18 mouse cellular contexts compared by ENCODE assay signal in genomic region chr3:68690344-68690743, GRCm38 (mm10). TPM values are rescaled to one million over a fixed set of nuclear protein-coding genes. Genes with fewer than 3 reads are reported as not detected.
DNase-seq lines count a peak whose midpoint lies in the region; ATAC-seq and TF ChIP-seq lines count a peak whose summit lies in the region.
"Had no signal": no experiment of that assay in that cellular context is flagged by ENCODE, and none has a peak within 500 bp of the region (broad histone marks: within the 10 kb centered on the region; RNA-seq: fewer than 3 reads in every experiment).

TSS of gene Il12a (plus strand) at chr3:68690644.

- peaks cover 9 to 11% of the 10 kb centered on the region in 2 experiments for H3K4me1 ChIP-seq in heart, embryonic 14.5 days (ENCODE audit: control insufficient read depth in 2 of 2, insufficient read depth in 2 of 2, low read length in 2 of 2)
- no peaks in the 10 kb centered on the region for H3K4me1 ChIP-seq in testis, adult 2 months (ENCODE audit: control insufficient read depth, insufficient read depth, low read length)
- H3K4me1 ChIP-seq in liver, embryonic 14.5 days (replicated peaks; ENCODE audit: control insufficient read depth in 2 of 2, insufficient read depth in 2 of 2, low read length in 1 of 2), result peaks cover 0 to 4% of the 10 kb centered on the region in 2 experiments; a peak in 1 of 4 replicates
- H3K4me1 ChIP-seq: midbrain, embryonic 12.5 days had no signal

- no peak for TF ChIP-seq CTCF in testis, adult 2 months (IDR thresholded peaks at IDR 0.05; ENCODE audit: control insufficient read depth, insufficient read depth, insufficient replicate concordance, low read depth, low read length)
- no peak for TF ChIP-seq CTCF in liver, embryonic 14.5 days (IDR thresholded peaks at IDR 0.05; ENCODE audit: low read depth)

- no peak for TF ChIP-seq POLR2A in testis, adult 2 months (IDR thresholded peaks at IDR 0.05; ENCODE audit: control insufficient read depth, low read depth, low read length)

- 86% methylated on average over 4 of the region's 4 CpGs for WGBS in heart, embryonic 14.5 days
- WGBS in liver, embryonic 14.5 days (ENCODE audit: insufficient replicate concordance), result 53% methylated on average over 4 of the region's 4 CpGs

- DNase-seq in heart, postnatal 25 days (ENCODE audit: low spot score), result no peak
- no peak for DNase-seq in testis, postnatal 10 days (ENCODE audit: low spot score)
- no peak for DNase-seq in liver, embryonic 14.5 days (ENCODE audit: low read depth in 3 of 3, low spot score in 3 of 3)
- DNase-seq in layer of hippocampus, adult 9-11 months, result no peak
- DNase-seq: adrenal gland, adult 8-10 months; cerebellum, adult 8-10 months; embryo, embryonic 11 days; kidney, adult 9 months; kidney, postnatal 4 days had no signal

- H3K9me3 ChIP-seq in heart, embryonic 14.5 days (ENCODE audit: control insufficient read depth, low read length), result no peaks in the 10 kb centered on the region
- H3K9me3 ChIP-seq in liver, embryonic 14.5 days (ENCODE audit: control insufficient read depth, low read length), result no peaks in the 10 kb centered on the region
- H3K9me3 ChIP-seq: forebrain, embryonic 13.5 days; hindbrain, embryonic 10.5 days; limb, embryonic 12.5 days; midbrain, embryonic 12.5 days; neural tube, embryonic 15.5 days had no signal

- H3K9ac ChIP-seq in heart, embryonic 14.5 days (ENCODE audit: low read length), result peak within 1 kb of the TSS; percentile 40; the same call in 1 of the 2 replicates
- no peak within 1 kb of the TSS for H3K9ac ChIP-seq in liver, embryonic 14.5 days (replicated peaks)
- H3K9ac ChIP-seq: forebrain, embryonic 13.5 days; limb, embryonic 12.5 days; midbrain, embryonic 12.5 days; neural tube, embryonic 15.5 days had no signal

- H3K27ac ChIP-seq in heart, embryonic 14.5 days (replicated peaks in 1 of 2; ENCODE audit: control insufficient read depth in 1 of 2, insufficient read depth in 1 of 2, low read depth in 2 of 2, low read length in 2 of 2), result no peak within 1 kb of the TSS
- no peak within 1 kb of the TSS for H3K27ac ChIP-seq in testis, adult 2 months (ENCODE audit: control insufficient read depth, insufficient read depth, low read depth, low read length)
- no peak within 1 kb of the TSS for H3K27ac ChIP-seq in liver, embryonic 14.5 days
- H3K27ac ChIP-seq: forebrain, embryonic 13.5 days; hindbrain, embryonic 10.5 days; limb, embryonic 12.5 days; midbrain, embryonic 12.5 days; neural tube, embryonic 15.5 days had no signal

- intact Hi-C loops in heart, postnatal 25 days (cut with DNase I), result loop anchor here (10.0 kb wide), 1 partner anchor 46 kb away; no protein-coding TSS in a partner anchor

- no peaks in the 10 kb centered on the region; the same call in 1 of the 2 replicates for H3K27me3 ChIP-seq in heart, embryonic 14.5 days (ENCODE audit: control insufficient read depth, insufficient read depth, low read length)
- no peaks in the 10 kb centered on the region for H3K27me3 ChIP-seq in testis, adult 2 months (ENCODE audit: control insufficient read depth, insufficient read depth, low read length)
- H3K27me3 ChIP-seq in liver, embryonic 14.5 days (ENCODE audit: control insufficient read depth, insufficient read depth, low read length), result no peaks in the 10 kb centered on the region
- H3K27me3 ChIP-seq: forebrain, embryonic 13.5 days; midbrain, embryonic 12.5 days; neural tube, embryonic 15.5 days had no signal

- no peaks in the 10 kb centered on the region for H3K36me3 ChIP-seq in heart, embryonic 14.5 days (ENCODE audit: control insufficient read depth, insufficient read depth, low read length)
- H3K36me3 ChIP-seq in testis, adult 2 months (ENCODE audit: control insufficient read depth, insufficient read depth, low read length), result no peaks in the 10 kb centered on the region
- H3K36me3 ChIP-seq in liver, embryonic 14.5 days (replicated peaks; ENCODE audit: control insufficient read depth, insufficient read depth, low read depth), result no peaks in the 10 kb centered on the region
- H3K36me3 ChIP-seq: G1E; hindbrain, embryonic 10.5 days; limb, embryonic 12.5 days; midbrain, embryonic 12.5 days; neural tube, embryonic 15.5 days had no signal

- no peak for TF ChIP-seq EP300 in liver, embryonic 14.5 days (IDR thresholded peaks at IDR 0.05; ENCODE audit: low read depth)

- no peak for ATAC-seq in heart, embryonic 14.5 days (ENCODE audit: insufficient number of reproducible peaks, insufficient read depth, low FRiP score, low read depth)
- ATAC-seq in liver, embryonic 14.5 days (ENCODE audit: insufficient read depth), result no peak
- ATAC-seq in erythroid progenitor cell, adult 5-6 weeks (replicated peaks; ENCODE audit: low FRiP score, poor library complexity, severe bottlenecking), result no peak
- ATAC-seq: forebrain, embryonic 13.5 days had no signal

- H3K4me2 ChIP-seq in heart, embryonic 14.5 days (ENCODE audit: low read length), result peak within 1 kb of the TSS; percentile 62
- H3K4me2 ChIP-seq in liver, embryonic 14.5 days (ENCODE audit: low read depth), result peak within 1 kb of the TSS; percentile 41
- H3K4me2 ChIP-seq: forebrain, embryonic 13.5 days; limb, embryonic 12.5 days; midbrain, embryonic 12.5 days; neural tube, embryonic 15.5 days had no signal

- peak within 1 kb of the TSS; percentile 23 to 27 for H3K4me3 ChIP-seq in heart, embryonic 14.5 days (ENCODE audit: control insufficient read depth in 1 of 2, insufficient read depth in 1 of 2, low read depth in 1 of 2, low read length in 2 of 2)
- H3K4me3 ChIP-seq in testis, adult 2 months (ENCODE audit: control insufficient read depth, low read depth, low read length), result peak within 1 kb of the TSS; percentile 11
- peak within 1 kb of the TSS; percentile 3 to 45; a peak in 3 of 4 replicates for H3K4me3 ChIP-seq in liver, embryonic 14.5 days (ENCODE audit: insufficient read depth in 1 of 2, low read depth in 2 of 2, low read length in 2 of 2)
- H3K4me3 ChIP-seq: forebrain, embryonic 13.5 days; hindbrain, embryonic 10.5 days; limb, embryonic 12.5 days; midbrain, embryonic 12.5 days; neural tube, embryonic 15.5 days had no signal

RNA-seq across cellular contexts. Expression of gene Il12a, which starts in this region (rescaled TPM):
- not detected in 2 replicates for polyA plus RNA-seq in heart, embryonic 14.5 days (2014; fragmentation: Nextera tagmentation; extraction: Ambion mirVana)
- under 1 TPM in 1 of 2 experiments, not detected in 1; 0.39 TPM for total RNA-seq in heart, postnatal 25 days (2021)
- 0.07 and 0.25 TPM in 2 replicates for polyA plus RNA-seq in testis, adult 2 months (2012; rRNA removed)
- polyA plus RNA-seq in liver, embryonic 14.5 days (2012; rRNA removed), result 1.9 and 2.3 TPM in 2 replicates
- polyA plus RNA-seq in liver, embryonic 14.5 days (2014; fragmentation: Nextera tagmentation; extraction: Ambion mirVana), result 1.8 and 1.9 TPM in 2 replicates
- total RNA-seq in erythroid progenitor cell, adult 5-6 weeks (2015; ENCODE audit: low replicate concordance), result 4.6 and 19.8 TPM in 2 replicates
- 3.1 and 10.4 TPM in 2 replicates for total RNA-seq in erythroid progenitor cell, adult 5-6 weeks (2017; ENCODE audit: low replicate concordance)
- polyA plus RNA-seq: G1E; limb, embryonic 12.5 days; midbrain, embryonic 12.5 days; neural tube, embryonic 15.5 days had no signal
